Mouse (Mus musculus) frontal cortex, postnatal 25 days (tissue): ENCODE measurements around the gene Elac2.

ENCODE experiments used
- DNase-seq, 2 experiments: peaks; one replicate each; pipeline ENCODE4 v3.0.0; 2022; ENCODE audit warnings: low spot score in 2 of 2

Gene Elac2

GRCm38 (mm10) chr11:64978720-64979488, at the start of gene Elac2:
Elac2 (plus strand) TSS chr11:64979038.
- DNase-seq = peak; percentile 95 to 96

GRCm38 (mm10) chr11:64929130-64929529, 49.7 kb upstream of the Elac2 start:
- no peak for DNase-seq

- no peak for DNase-seq
These were observed 47.6 kb upstream of the Elac2 start for GRCm38 (mm10) chr11:64931060-64931770.

GRCm38 (mm10) chr11:64937226-64937625, 41.6 kb upstream of the Elac2 start:
- DNase-seq = no peak

GRCm38 (mm10) chr11:64941193-64941592, 37.6 kb upstream of the Elac2 start:
- no peak for DNase-seq

- DNase-seq = no peak
These were observed 29.1 kb upstream of the Elac2 start for GRCm38 (mm10) chr11:64949782-64950181.

GRCm38 (mm10) chr11:64956962-64957729, 21.7 kb upstream of the Elac2 start:
- DNase-seq = no peak

GRCm38 (mm10) chr11:64962629-64963028, 16.2 kb upstream of the Elac2 start:
- DNase-seq = no peak

GRCm38 (mm10) chr11:64968507-64968906, 10.3 kb upstream of the Elac2 start:
- DNase-seq = peak; percentile 45 to 65

- DNase-seq = no peak
These were observed 9.9 kb upstream of the Elac2 start for GRCm38 (mm10) chr11:64968939-64969342.

GRCm38 (mm10) chr11:64971471-64971988, 7.3 kb upstream of the Elac2 start:
- DNase-seq = no peak

- no peak for DNase-seq
These were observed 6.4 kb upstream of the Elac2 start for GRCm38 (mm10) chr11:64972418-64972817.

- DNase-seq = no peak
These were observed 629 bp downstream of the Elac2 start for GRCm38 (mm10) chr11:64979489-64979845.

- DNase-seq = no peak
These were observed 9.7 kb downstream of the Elac2 start for GRCm38 (mm10) chr11:64988556-64988955.

- no peak for DNase-seq
These were observed 19.6 kb downstream of the Elac2 start for GRCm38 (mm10) chr11:64998439-64998838.

- DNase-seq = no peak
These were observed 20.8 kb downstream of the Elac2 start for GRCm38 (mm10) chr11:64999685-65000084.

- no peak for DNase-seq
These were observed 22.9 kb downstream of the Elac2 start for GRCm38 (mm10) chr11:65001729-65002128.

GRCm38 (mm10) chr11:65003611-65004010, 24.8 kb downstream of the Elac2 start:
- no peak for DNase-seq

- DNase-seq = no peak
These were observed 26.0 kb downstream of the Elac2 start for GRCm38 (mm10) chr11:65004836-65005235.

GRCm38 (mm10) chr11:65006047-65006446, 27.2 kb downstream of the Elac2 start:
- no peak for DNase-seq

GRCm38 (mm10) chr11:65013906-65014305, 35.1 kb downstream of the Elac2 start:
- DNase-seq = no peak

- DNase-seq = no peak
These were observed 37.9 kb downstream of the Elac2 start for GRCm38 (mm10) chr11:65016754-65017153.
